Mouse (Mus musculus): Measurements from ENCODE around the gene Kmt5a. TPM values are rescaled to one million over a fixed set of nuclear protein-coding genes. Genes with fewer than 3 reads are reported as not detected.
"Not testable (repeated sequence)": the region's sequence is repeated elsewhere in the genome, so short reads cannot be mapped to it uniquely, and the experiment has no call there.

The Kmt5a gene
- polyA plus RNA-seq, 1 experiment from 2014 or later, result 20.6 TPM

- Histone ChIP-seq H3K27ac (no peak overlapping the region), H3K4me2 (no peak overlapping the region), H3K4me1 (replicated peaks) (peaks cover 11% of the 10 kb centered on the region), H3K9me3 (no peaks in the 10 kb centered on the region), H3K4me3 (no peak overlapping the region), H3K36me3 (peaks cover 58% of the 10 kb centered on the region), H3K27me3 (no peaks in the 10 kb centered on the region), H3K9ac (no peak overlapping the region)
- 95% methylated on average over 11 of the region's 11 CpGs for WGBS
- no peak for ATAC-seq (ENCODE audit: low FRiP score)
These were observed 53.7 kb downstream of the Kmt5a start for GRCm38 (mm10) chr5:124493455-124493854.

GRCm38 (mm10) chr5:124495547-124495946 is 55.8 kb downstream of the Kmt5a start:
- H3K27ac ChIP-seq, result no peak overlapping the region
- no peaks in the 10 kb centered on the region for H3K27me3 ChIP-seq
- no peaks in the 10 kb centered on the region for H3K9me3 ChIP-seq
- 35% methylated on average over 7 of the region's 7 CpGs for WGBS
- peak overlapping the region; percentile 30; the same call in 1 of the 2 replicates for H3K9ac ChIP-seq
- H3K4me1 ChIP-seq (replicated peaks), result peaks cover 15% of the 10 kb centered on the region
- ATAC-seq (ENCODE audit: low FRiP score), result no peak
- H3K4me3 ChIP-seq, result no peak overlapping the region
- H3K36me3 ChIP-seq, result peaks cover 51% of the 10 kb centered on the region
- no peak overlapping the region for H3K4me2 ChIP-seq

- Histone ChIP-seq H3K9ac (peak overlapping the region; percentile 29; the same call in 1 of the 2 replicates), H3K36me3 (peaks cover 51% of the 10 kb centered on the region), H3K9me3 (no peaks in the 10 kb centered on the region), H3K27me3 (no peaks in the 10 kb centered on the region), H3K4me3 (no peak overlapping the region), H3K27ac (no peak overlapping the region), H3K4me1 (replicated peaks) (peaks cover 15% of the 10 kb centered on the region), H3K4me2 (no peak overlapping the region)
- WGBS, result 75% methylated on average over 15 of the region's 15 CpGs
- ATAC-seq (ENCODE audit: low FRiP score), result no peak
These were observed 57.1 kb downstream of the Kmt5a start for GRCm38 (mm10) chr5:124496614-124497514.

DNA sequence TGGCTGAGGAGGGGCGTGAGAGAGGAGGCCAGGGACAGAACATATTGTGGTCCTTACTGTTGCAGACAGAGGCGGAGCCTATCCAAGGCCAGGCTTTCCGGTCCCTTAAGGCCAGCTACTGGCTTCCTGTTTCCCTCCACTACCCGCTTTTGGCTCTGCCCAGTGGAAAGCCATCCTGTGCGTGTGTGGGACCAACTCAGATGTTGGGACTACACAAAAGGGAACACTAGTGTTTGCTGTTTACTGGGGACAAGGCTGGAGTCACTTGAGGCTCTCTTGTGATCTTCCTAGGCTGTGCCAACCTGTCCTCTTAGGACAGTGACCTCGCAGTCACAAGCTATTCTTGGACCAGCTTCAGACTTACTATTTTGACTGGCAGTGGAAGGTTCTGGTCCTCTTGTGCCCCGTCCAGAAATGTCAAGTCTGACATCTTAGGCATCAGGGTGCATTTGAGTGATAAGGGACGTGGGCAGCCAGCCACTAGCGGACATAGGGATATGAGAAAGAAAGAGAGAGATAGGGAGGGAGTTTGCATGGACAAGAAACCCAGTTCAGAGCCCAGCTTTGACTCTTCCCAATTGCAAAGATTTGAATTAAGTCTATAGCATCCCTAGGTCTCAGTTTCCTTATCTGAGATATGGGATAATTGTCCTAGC is 58.6 kb downstream of the Kmt5a start:
- H3K36me3 ChIP-seq, result peaks cover 46% of the 10 kb centered on the region
- H3K9ac ChIP-seq, result no peak overlapping the region
- no peak overlapping the region for H3K4me3 ChIP-seq
- peaks cover 15% of the 10 kb centered on the region for H3K4me1 ChIP-seq (replicated peaks)
- WGBS, result 76% methylated on average over 9 of the region's 9 CpGs
- no peak for ATAC-seq (ENCODE audit: low FRiP score)
- no peak overlapping the region for H3K4me2 ChIP-seq
- H3K27me3 ChIP-seq, result no peaks in the 10 kb centered on the region
- no peaks in the 10 kb centered on the region for H3K9me3 ChIP-seq
- no peak overlapping the region for H3K27ac ChIP-seq

- H3K27me3 ChIP-seq, result no peaks in the 10 kb centered on the region
- no peak for ATAC-seq (ENCODE audit: low FRiP score)
- H3K27ac ChIP-seq, result no peak overlapping the region
- H3K4me2 ChIP-seq, result no peak overlapping the region
- H3K4me1 ChIP-seq (replicated peaks), result peaks cover 15% of the 10 kb centered on the region
- H3K4me3 ChIP-seq, result no peak overlapping the region
- no peaks in the 10 kb centered on the region for H3K9me3 ChIP-seq
- peaks cover 40% of the 10 kb centered on the region for H3K36me3 ChIP-seq
- WGBS, result 15% methylated on average over 5 of the region's 5 CpGs
- H3K9ac ChIP-seq, result no peak overlapping the region
These were observed 59.3 kb downstream of the Kmt5a start for GRCm38 (mm10) chr5:124499001-124499400.

DNA sequence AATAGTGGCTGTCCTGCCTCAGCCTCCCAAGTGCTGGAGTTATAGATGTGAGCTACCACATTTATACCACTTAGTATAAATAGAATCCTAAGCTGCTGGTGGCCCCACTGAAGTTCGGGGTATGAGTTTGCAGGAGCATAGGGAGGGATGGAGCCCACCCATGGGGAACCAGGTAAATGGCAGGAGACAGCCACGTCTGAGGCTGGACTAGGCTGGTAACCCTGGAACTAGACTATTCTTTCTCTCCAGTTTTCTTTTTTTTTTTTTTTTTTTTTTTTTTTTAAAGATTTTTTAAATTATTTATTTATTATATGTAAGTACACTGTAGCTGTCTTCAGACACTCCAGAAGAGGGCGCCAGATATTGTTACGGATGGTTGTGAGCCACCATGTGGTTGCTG is 60.3 kb downstream of the Kmt5a start:
- not testable (repeated sequence) for H3K27me3 ChIP-seq; H3K9ac ChIP-seq; H3K4me2 ChIP-seq; H3K9me3 ChIP-seq; H3K27ac ChIP-seq; H3K4me3 ChIP-seq; ATAC-seq (ENCODE audit: low FRiP score)
- H3K36me3 ChIP-seq, result peaks cover 46% of the 10 kb centered on the region
- WGBS, result 78% methylated on average over 4 of the region's 4 CpGs
- peaks cover 15% of the 10 kb centered on the region for H3K4me1 ChIP-seq (replicated peaks)

- no peak for ATAC-seq (ENCODE audit: low FRiP score)
- Histone ChIP-seq H3K27me3 (no peaks in the 10 kb centered on the region), H3K4me2 (no peak overlapping the region), H3K4me1 (replicated peaks) (peaks cover 11% of the 10 kb centered on the region), H3K9me3 (no peaks in the 10 kb centered on the region), H3K27ac (no peak overlapping the region), H3K9ac (no peak overlapping the region), H3K4me3 (no peak overlapping the region), H3K36me3 (peaks cover 43% of the 10 kb centered on the region)
- 91% methylated on average over 3 of the region's 3 CpGs for WGBS
These were observed 60.8 kb downstream of the Kmt5a start for GRCm38 (mm10) chr5:124500573-124500972.

DNA sequence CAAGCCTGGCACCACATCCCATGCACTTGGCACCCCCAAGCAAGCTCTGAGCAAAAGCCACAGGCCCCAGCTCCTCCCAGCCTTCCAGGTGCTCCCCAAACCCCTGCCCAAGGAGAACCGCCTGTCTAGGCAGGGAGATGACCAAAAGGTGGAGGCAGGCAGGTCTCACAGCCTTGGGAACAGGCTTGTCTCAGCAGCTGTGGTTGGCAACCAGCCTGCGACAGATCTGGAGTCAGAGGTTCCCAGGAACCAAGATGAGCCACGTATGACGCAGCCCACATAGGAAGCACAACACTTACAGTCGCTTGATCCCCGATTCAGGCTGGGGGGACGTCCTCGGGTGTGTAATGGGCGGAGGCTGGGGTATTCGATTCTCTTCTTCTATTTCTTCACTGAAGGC is 61.8 kb downstream of the Kmt5a start:
- no peak for ATAC-seq (ENCODE audit: low FRiP score)
- Histone ChIP-seq H3K36me3 (peaks cover 39% of the 10 kb centered on the region), H3K27ac (no peak overlapping the region), H3K4me2 (no peak overlapping the region), H3K9ac (no peak overlapping the region), H3K4me1 (replicated peaks) (0 out of 2 replicates have a peak, but pooled peaks cover 4% of the 10 kb centered on the region), H3K27me3 (no peaks in the 10 kb centered on the region), H3K4me3 (no peak overlapping the region), H3K9me3 (no peaks in the 10 kb centered on the region)
- 93% methylated on average over 10 of the region's 10 CpGs for WGBS

- ATAC-seq (ENCODE audit: low FRiP score), result no peak
- 70% methylated on average over 14 of the region's 14 CpGs for WGBS
These were observed 64.0 kb downstream of the Kmt5a start for GRCm38 (mm10) chr5:124503742-124504141.

DNA sequence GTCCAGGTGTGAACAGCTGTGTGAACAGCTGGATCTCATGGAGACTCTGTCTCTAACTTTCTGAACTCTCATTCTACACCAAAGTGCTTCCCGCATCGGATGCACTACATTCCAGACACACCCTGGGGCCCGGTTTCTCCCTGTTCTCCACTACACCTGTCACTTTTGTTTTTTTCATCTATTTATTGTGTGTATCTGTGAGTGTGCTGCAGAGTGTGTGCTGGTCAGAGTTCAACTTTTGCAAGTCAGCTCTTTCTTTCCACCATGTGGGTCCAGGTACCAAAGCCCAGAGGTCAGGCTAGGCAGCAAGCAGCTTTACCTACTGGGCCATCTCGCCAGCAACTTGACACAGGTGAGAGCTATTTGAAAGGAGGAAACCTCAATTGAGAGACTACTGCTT is 65.5 kb downstream of the Kmt5a start:
- Histone ChIP-seq H3K27ac (no peak overlapping the region), H3K9me3 (no peaks in the 10 kb centered on the region), H3K9ac (no peak overlapping the region), H3K4me2 (no peak overlapping the region), H3K27me3 (no peaks in the 10 kb centered on the region), H3K36me3 (peaks cover 32% of the 10 kb centered on the region), H3K4me1 (replicated peaks) (peaks cover 7% of the 10 kb centered on the region; the same call in 1 of the 2 replicates), H3K4me3 (no peak overlapping the region)
- WGBS, result 95% methylated on average over 4 of the region's 4 CpGs
- no peak for ATAC-seq (ENCODE audit: low FRiP score)

More at GRCm38 (mm10) chr5:124503742-124504141, 64.0 kb downstream of the Kmt5a start:
- Histone ChIP-seq H3K9me3 (no peaks in the 10 kb centered on the region), H3K27ac (no peak overlapping the region), H3K4me1 (replicated peaks) (peaks cover 11% of the 10 kb centered on the region; the same call in 1 of the 2 replicates), H3K4me3 (no peak overlapping the region), H3K4me2 (no peak overlapping the region), H3K27me3 (no peaks in the 10 kb centered on the region), H3K9ac (no peak overlapping the region), H3K36me3 (peaks cover 32% of the 10 kb centered on the region)

GRCm38 (mm10) chr5:124506731-124507359 is 67.1 kb downstream of the Kmt5a start:
- H3K4me2 ChIP-seq, result no peak overlapping the region
- H3K27ac ChIP-seq, result no peak overlapping the region
- H3K4me1 ChIP-seq (replicated peaks), result peaks cover 7% of the 10 kb centered on the region; the same call in 1 of the 2 replicates
- no peak overlapping the region for H3K9ac ChIP-seq
- no peaks in the 10 kb centered on the region for H3K9me3 ChIP-seq
- H3K36me3 ChIP-seq, result peaks cover 22% of the 10 kb centered on the region
- H3K27me3 ChIP-seq, result no peaks in the 10 kb centered on the region
- 80% methylated on average over 10 of the region's 10 CpGs for WGBS
- ATAC-seq (ENCODE audit: low FRiP score), result no peak
- no peak overlapping the region for H3K4me3 ChIP-seq

DNA sequence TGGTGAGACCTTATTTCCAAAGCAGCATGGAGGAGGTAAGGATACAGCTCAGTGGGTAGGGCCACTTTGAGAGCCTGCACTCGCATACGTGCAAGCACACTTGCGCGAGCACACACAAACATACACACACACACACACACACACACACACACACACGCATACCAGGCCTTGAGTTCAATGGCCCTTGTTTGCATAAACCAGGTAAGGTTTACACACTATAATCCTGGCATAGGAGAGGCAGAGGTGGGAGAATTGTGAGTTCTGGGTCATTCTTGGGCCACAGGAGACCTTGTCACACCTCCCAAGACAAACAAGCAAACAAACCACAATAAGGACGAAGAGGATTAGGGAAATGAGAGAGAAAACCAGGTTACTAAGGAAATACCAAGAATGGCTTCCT is 69.5 kb downstream of the Kmt5a start:
- WGBS, result 90% methylated on average over 6 of the region's 6 CpGs
- H3K27me3 ChIP-seq, result no peaks in the 10 kb centered on the region

More for the DNA sequence above, 69.5 kb downstream of the Kmt5a start:
- Histone ChIP-seq H3K27ac (no peak overlapping the region), H3K36me3 (peaks cover 23% of the 10 kb centered on the region), H3K9me3 (no peaks in the 10 kb centered on the region), H3K4me3 (no peak overlapping the region), H3K4me1 (replicated peaks) (peaks cover 7% of the 10 kb centered on the region; the same call in 1 of the 2 replicates), H3K9ac (no peak overlapping the region), H3K4me2 (no peak overlapping the region)
- no peak for ATAC-seq (ENCODE audit: low FRiP score)
